Mouse (Mus musculus): ENCODE measurements around the gene Pkp4.

Gene Pkp4

DNA sequence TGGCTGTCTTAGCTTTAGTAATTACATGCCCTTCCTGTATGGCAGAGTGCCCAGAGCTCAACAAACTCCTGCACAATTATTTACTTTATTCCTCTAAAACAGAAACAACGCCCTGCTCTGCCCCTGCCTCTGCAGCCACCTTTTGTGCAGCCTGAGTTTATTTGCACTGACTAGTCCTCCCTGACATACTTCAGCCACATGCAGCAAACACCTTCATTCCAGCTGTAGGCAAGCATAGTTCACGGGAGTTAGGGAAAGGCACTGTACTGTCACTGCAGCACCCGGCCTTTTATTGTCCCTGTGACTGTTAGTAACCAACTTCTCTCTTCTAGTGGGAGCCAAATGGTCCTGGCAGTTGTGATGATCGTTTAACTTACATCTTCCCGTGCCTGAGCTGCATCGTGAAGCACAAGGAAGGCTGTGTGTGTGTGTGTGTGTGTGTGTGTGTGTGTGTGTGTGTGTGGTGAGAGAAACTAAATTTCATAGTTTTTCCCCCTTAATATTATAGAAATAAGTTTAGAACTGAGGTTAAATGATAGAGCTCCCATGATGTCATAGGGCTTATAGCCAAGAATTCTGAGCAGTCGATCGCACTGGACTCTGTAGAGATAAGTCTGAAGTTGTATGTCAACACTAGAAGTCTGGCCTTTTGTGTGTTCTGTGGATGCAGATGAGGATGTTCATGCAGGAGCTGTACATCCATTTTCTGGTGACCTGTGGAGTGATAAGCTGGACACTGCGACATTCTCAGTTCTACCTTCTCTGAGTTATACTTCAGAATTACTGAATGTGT is 59.5 kb downstream of the Pkp4 start:
- no peak for DNase-seq (ENCODE audit: low read depth, low spot score)

DNA sequence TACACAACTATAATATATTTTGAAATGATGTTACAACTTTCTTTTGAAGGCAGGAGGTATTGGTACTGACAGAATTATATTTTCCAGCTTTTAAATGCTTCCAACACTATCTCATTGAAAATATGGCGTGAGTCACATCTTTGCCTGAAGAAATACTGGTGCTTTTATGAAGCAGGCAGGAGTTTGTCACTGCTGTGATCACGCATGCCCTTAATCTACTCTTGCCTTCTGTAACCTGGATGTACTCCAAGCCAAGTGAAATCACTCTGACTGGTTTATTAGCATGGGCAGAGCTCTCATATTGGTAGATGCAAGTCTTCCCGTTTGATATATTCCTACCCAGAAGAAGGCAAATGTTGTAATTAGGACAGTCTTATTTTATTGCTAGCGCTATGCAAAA is 65.7 kb downstream of the Pkp4 start:
- no peak for DNase-seq (ENCODE audit: low read depth, low spot score)

DNA sequence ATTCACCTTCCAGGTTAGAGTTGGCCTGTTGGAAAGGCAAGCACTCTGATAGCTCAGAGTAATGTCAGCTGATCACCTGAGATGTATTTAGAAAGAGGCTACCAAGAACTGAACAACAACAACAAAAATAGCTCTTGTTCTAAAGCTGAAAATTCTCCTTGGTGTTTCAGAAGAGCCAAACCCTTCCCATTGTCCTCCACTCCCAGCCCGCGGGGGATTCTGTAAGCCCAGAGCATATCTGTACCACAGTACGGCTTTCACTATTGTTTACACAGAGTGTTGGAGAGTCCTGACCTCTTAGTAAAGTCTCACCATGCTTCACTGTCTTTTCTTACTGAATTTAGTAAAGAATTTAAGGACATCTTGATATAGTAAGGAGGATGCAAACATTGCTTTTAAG is 66.4 kb downstream of the Pkp4 start:
- DNase-seq (ENCODE audit: low read depth, low spot score): no peak

- DNase-seq (ENCODE audit: low read depth, low spot score): no peak
These were observed 67.0 kb downstream of the Pkp4 start for GRCm38 (mm10) chr2:59227508-59228263.

DNA sequence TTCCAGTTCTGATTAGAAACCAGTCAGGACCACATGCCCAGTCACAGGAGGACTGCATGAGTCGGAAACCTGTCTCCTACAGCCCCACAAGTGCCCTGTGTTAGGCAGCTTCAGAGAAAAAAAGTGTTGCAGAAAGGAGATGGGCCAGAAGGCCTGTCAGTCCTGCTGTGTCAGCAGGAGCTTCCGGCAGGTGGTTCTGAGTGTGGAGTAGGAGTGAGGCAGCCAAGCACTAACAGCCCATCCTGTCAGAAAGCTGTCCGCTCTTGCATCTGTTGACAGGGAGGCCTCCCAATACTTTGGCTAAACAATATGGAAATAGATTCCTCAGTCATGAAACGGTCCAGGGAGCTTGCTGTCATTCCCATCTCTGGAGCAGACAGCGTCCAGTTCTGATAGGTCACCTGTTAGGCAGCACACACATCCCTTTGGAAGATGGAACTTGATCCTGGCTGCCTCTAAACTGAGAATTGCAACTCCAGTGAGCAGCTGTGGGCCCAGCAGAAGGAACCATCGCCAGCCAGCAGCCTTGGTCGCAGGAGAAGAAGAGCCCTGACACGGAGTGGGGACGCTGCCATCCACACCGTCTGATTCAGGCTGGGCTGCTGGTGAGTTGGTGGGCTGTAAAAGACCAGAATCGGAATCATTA is 68.7 kb downstream of the Pkp4 start:
- DNase-seq (ENCODE audit: low read depth, low spot score): no peak

GRCm38 (mm10) chr2:59230656-59231055 is 70.0 kb downstream of the Pkp4 start:
- DNase-seq (ENCODE audit: low read depth, low spot score): peak; percentile 8

- DNase-seq (ENCODE audit: low read depth, low spot score): no peak
These were observed 70.9 kb downstream of the Pkp4 start for GRCm38 (mm10) chr2:59231514-59231913.

- no peak for DNase-seq (ENCODE audit: low read depth, low spot score)
These were observed 72.8 kb downstream of the Pkp4 start for GRCm38 (mm10) chr2:59233294-59233923.

- no peak for DNase-seq (ENCODE audit: low read depth, low spot score)
These were observed 73.3 kb downstream of the Pkp4 start for GRCm38 (mm10) chr2:59233936-59234335.

- no peak for DNase-seq (ENCODE audit: low read depth, low spot score)
These were observed 73.9 kb downstream of the Pkp4 start for GRCm38 (mm10) chr2:59234537-59234936.

- DNase-seq (ENCODE audit: low read depth, low spot score): no peak
These were observed 79.3 kb downstream of the Pkp4 start for GRCm38 (mm10) chr2:59239841-59240395.

DNA sequence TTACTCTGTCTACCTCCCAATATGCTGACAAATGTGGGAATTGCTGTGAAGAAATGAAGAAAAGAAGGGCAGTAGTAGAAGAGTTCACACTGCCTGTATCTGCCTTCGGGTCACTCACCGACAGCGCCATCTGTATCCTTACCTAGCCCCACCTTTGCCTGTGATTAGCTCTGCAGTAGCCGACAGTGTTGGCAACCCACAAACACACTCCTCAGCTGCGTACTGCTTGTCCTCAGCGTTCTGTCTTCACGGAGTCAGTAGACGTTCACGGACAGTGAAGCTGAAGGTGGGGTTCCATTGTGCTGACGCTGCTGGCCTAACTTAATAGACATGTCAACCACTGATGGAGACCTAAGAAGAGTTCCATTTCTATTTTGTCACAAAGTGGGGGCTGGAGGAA is 81.5 kb downstream of the Pkp4 start:
- no peak for DNase-seq (ENCODE audit: low read depth, low spot score)

- DNase-seq (ENCODE audit: low read depth, low spot score): no peak
These were observed 83.8 kb downstream of the Pkp4 start for GRCm38 (mm10) chr2:59244273-59245097.

DNA sequence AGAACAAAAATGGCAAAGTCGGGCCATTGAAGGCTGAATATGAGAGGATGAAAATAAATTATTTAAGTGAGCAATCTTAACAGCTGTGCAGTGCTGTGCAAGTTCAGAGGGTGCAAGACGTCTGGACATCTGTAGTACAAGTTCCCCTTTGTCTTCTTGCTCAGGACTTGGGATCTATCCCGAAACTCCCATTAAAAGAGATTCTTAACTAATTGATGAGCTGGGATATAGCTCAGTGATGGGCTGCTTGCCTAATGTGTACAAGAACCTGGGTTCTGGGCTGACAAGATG is 84.4 kb downstream of the Pkp4 start:
- no peak for DNase-seq (ENCODE audit: low read depth, low spot score)

GRCm38 (mm10) chr2:59248806-59249205 is 88.2 kb downstream of the Pkp4 start:
- no peak for DNase-seq (ENCODE audit: low read depth, low spot score)

DNA sequence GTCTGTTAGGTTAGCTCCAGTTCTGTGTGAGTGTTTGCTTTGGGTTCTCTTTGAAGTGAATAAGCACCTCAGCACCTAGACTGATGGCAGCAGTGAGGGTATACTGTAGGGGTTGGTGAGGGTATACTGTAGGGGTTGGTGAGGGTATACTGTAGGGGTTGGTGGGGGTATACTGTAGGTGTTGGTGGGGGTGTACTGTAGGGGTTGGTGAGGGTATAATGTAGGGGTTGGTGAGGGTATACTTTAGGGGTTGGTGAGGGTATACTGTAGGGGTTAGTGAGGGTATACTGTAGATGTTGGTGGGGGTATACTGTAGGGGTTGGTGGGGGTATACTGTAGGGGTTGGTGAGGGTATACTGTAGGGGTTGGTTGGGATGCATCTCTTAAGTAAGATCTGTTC is 92.2 kb downstream of the Pkp4 start:
- DNase-seq (ENCODE audit: low read depth, low spot score): no peak

- no peak for DNase-seq (ENCODE audit: low read depth, low spot score)
These were observed 92.8 kb downstream of the Pkp4 start for GRCm38 (mm10) chr2:59253435-59253834.

DNA sequence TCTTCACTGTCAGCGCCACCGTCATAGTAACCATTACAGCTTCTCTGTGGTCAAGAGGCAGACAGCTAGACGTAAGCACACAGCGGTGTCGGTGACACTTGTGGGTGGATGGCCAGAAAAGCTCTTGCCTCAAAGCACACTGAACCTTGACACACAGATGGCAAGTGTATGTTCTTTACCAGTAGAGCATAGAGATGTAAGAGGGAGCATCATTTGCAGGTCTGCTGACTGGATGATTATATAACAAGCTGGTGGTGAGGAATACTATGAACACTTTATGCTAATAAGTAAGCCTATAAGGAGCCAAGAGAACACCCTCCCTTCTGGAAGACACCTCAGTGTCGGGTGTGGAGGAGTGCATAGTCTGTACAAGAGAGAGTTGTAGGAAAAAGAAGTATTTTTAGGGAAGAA is 98.2 kb downstream of the Pkp4 start:
- DNase-seq (ENCODE audit: low read depth, low spot score): no peak

- no peak for DNase-seq (ENCODE audit: low read depth, low spot score)
These were observed 98.7 kb downstream of the Pkp4 start for GRCm38 (mm10) chr2:59259346-59259745.

GRCm38 (mm10) chr2:59261203-59261602 is 100.6 kb downstream of the Pkp4 start:
- DNase-seq (ENCODE audit: low read depth, low spot score): no peak

DNA sequence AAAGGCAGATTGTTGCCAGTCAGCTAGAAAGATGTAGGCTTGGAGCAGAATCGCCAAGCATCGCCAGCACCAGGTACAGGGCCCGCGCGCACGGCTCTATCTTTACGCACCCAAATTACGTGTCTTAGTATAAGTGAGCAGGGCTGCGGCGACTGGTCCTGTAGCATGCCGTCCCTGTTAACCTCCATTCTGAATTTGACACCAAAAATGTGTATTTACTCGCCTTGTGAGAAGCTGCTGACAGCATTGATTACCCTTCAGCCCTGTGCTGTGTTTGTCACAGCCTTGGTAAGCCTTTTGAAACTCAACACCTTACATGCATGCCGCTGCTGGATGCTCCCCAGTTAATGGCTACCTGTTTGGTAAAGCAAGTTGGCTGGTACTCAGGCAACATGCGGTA is 105.8 kb downstream of the Pkp4 start:
- no peak for DNase-seq (ENCODE audit: low read depth, low spot score)

Data from mesoderm, embryonic 11.5 days (tissue).